Mouse (Mus musculus): ENCODE measurements around the gene Dscaml1.

GRCm38 (mm10) chr9:45637346-45637745 lies 210.9 kb downstream of the Dscaml1 start:
- no peak for TF ChIP-seq EP300 (optimal IDR thresholded peaks at IDR 0.05)
- TF ChIP-seq CTCF (IDR thresholded peaks at IDR 0.05; ENCODE audit: low read depth), result no peak
